Mouse (Mus musculus) brown adipose tissue, adult 24 weeks (tissue): Measurements from ENCODE around the gene Kif17. TPM values are rescaled to one million over a fixed set of nuclear protein-coding genes. Genes with fewer than 3 reads are reported as not detected.

Source experiments
- H3K27ac ChIP-seq: fragments of 200-500 bp; replicated peaks from 2 replicates; pipeline ENCODE4 v1.5.1; 2012; ENCODE audit warnings: low read depth, mild to moderate bottlenecking, low read length
- H3K4me1 ChIP-seq: fragments of 200-500 bp; 2 replicates; pipeline ENCODE4 v1.6.1; 2012; ENCODE audit warnings: low read length, mixed read lengths; ENCODE audit not compliant: control insufficient read depth, insufficient read depth, insufficient read length
- H3K4me3 ChIP-seq: fragments of 200-500 bp; 2 replicates; pipeline ENCODE4 v1.5.1; 2012; ENCODE audit warnings: low read depth, mild to moderate bottlenecking, low read length, moderate library complexity; ENCODE audit not compliant: insufficient read depth
- polyA plus RNA-seq: library from polyadenylated mRNA; stranded (reverse); fragments of >200 nt; gene quantifications from 2 replicates; pipeline ENCODE4 v1.2.4, GENCODE M21; 2012; ENCODE audit not compliant: missing spikeins, insufficient read depth, insufficient read length

The Kif17 gene
- polyA plus RNA-seq, 1 experiment, result not detected

GRCm38 (mm10) chr4:138223623-138224022 lies 26.6 kb upstream of the Kif17 start:
- Histone ChIP-seq H3K4me1 (no peaks in the 10 kb centered on the region), H3K4me3 (no peak overlapping the region), H3K27ac (no peak overlapping the region)

GRCm38 (mm10) chr4:138246756-138247665 lies 3.2 kb upstream of the Kif17 start:
- Histone ChIP-seq H3K27ac (no peak overlapping the region), H3K4me3 (no peak overlapping the region), H3K4me1 (peaks cover 9% of the 10 kb centered on the region)

- peak overlapping the region; percentile 39; the same call in 1 of the 2 replicates for H3K4me3 ChIP-seq
These were observed 1.6 kb downstream of the Kif17 start for GRCm38 (mm10) chr4:138251819-138252218.

GRCm38 (mm10) chr4:138252231-138252630 lies 2.0 kb downstream of the Kif17 start:
- peaks cover 10% of the 10 kb centered on the region for H3K4me1 ChIP-seq
- H3K27ac ChIP-seq, result no peak overlapping the region
- no peak overlapping the region for H3K4me3 ChIP-seq

More at GRCm38 (mm10) chr4:138251819-138252218, 1.6 kb downstream of the Kif17 start:
- Histone ChIP-seq H3K4me1 (peaks cover 10% of the 10 kb centered on the region), H3K27ac (no peak overlapping the region)

- no peaks in the 10 kb centered on the region; the same call in 1 of the 2 replicates for H3K4me1 ChIP-seq
- no peak overlapping the region for H3K4me3 ChIP-seq
- no peak overlapping the region for H3K27ac ChIP-seq
These were observed 7.0 kb downstream of the Kif17 start for GRCm38 (mm10) chr4:138257116-138257687.

GRCm38 (mm10) chr4:138258663-138259062 lies 8.4 kb downstream of the Kif17 start:
- Histone ChIP-seq H3K4me1 (0 out of 2 replicates have a peak, but pooled peaks cover 2% of the 10 kb centered on the region), H3K27ac (no peak overlapping the region), H3K4me3 (no peak overlapping the region)

GRCm38 (mm10) chr4:138259482-138259881 lies 9.2 kb downstream of the Kif17 start:
- H3K4me3 ChIP-seq, result no peak overlapping the region
- no peak overlapping the region for H3K27ac ChIP-seq
- H3K4me1 ChIP-seq, result 0 out of 2 replicates have a peak, but pooled peaks cover 2% of the 10 kb centered on the region

GRCm38 (mm10) chr4:138261843-138262681 lies 11.8 kb downstream of the Kif17 start:
- H3K4me3 ChIP-seq, result peak overlapping the region; percentile 70
- 0 out of 2 replicates have a peak, but pooled peaks cover 2% of the 10 kb centered on the region for H3K4me1 ChIP-seq
- H3K27ac ChIP-seq, result no peak overlapping the region

GRCm38 (mm10) chr4:138267869-138268268 lies 17.6 kb downstream of the Kif17 start:
- no peak overlapping the region for H3K27ac ChIP-seq
- no peaks in the 10 kb centered on the region for H3K4me1 ChIP-seq
- no peak overlapping the region for H3K4me3 ChIP-seq

GRCm38 (mm10) chr4:138272011-138272997 lies 22.1 kb downstream of the Kif17 start:
- Histone ChIP-seq H3K4me3 (no peak overlapping the region), H3K4me1 (no peaks in the 10 kb centered on the region), H3K27ac (no peak overlapping the region)

GRCm38 (mm10) chr4:138278346-138278745 lies 28.1 kb downstream of the Kif17 start:
- Histone ChIP-seq H3K4me1 (no peaks in the 10 kb centered on the region), H3K4me3 (no peak overlapping the region), H3K27ac (no peak overlapping the region)

GRCm38 (mm10) chr4:138282834-138283233 lies 32.6 kb downstream of the Kif17 start:
- no peaks in the 10 kb centered on the region for H3K4me1 ChIP-seq
- H3K4me3 ChIP-seq, result no peak overlapping the region
- H3K27ac ChIP-seq, result no peak overlapping the region

- Histone ChIP-seq H3K4me3 (no peak overlapping the region), H3K4me1 (no peaks in the 10 kb centered on the region), H3K27ac (no peak overlapping the region)
These were observed 36.2 kb downstream of the Kif17 start for GRCm38 (mm10) chr4:138286411-138286810.

GRCm38 (mm10) chr4:138288691-138289090 lies 38.5 kb downstream of the Kif17 start:
- Histone ChIP-seq H3K4me1 (no peaks in the 10 kb centered on the region), H3K27ac (no peak overlapping the region), H3K4me3 (no peak overlapping the region)
